Mouse (Mus musculus): ENCODE results near the gene Cacna1a. TPM values are rescaled to one million over a fixed set of nuclear protein-coding genes. Genes with fewer than 3 reads are reported as not detected.
"Not testable (repeated sequence)": the region's sequence is repeated elsewhere in the genome, so short reads cannot be mapped to it uniquely, and the experiment has no call there.

The Cacna1a gene
- polyA plus RNA-seq, 1 experiment = 10.5 TPM

- no peak for DNase-seq
- Histone ChIP-seq H3K36me3 (ENCODE audit: control insufficient read depth, insufficient read depth, low read length) (no peaks in the 10 kb centered on the region), H3K4me1 (replicated peaks; ENCODE audit: control insufficient read depth, insufficient read depth, low read length) (peaks cover 5% of the 10 kb centered on the region), H3K4me3 (ENCODE audit: control insufficient read depth, insufficient read depth, low read length) (no peak overlapping the region), H3K27me3 (ENCODE audit: control insufficient read depth, insufficient read depth, low read length) (no peaks in the 10 kb centered on the region), H3K27ac (ENCODE audit: control insufficient read depth, insufficient read depth, low read length) (no peak overlapping the region)
- 52% methylated on average over 10 of the region's 10 CpGs for WGBS
- no peak for TF ChIP-seq CTCF (IDR thresholded peaks at IDR 0.05; ENCODE audit: borderline replicate concordance, control insufficient read depth, extremely low read depth, insufficient read depth, low read length, poor library complexity)
- no peak for TF ChIP-seq POLR2A (IDR thresholded peaks at IDR 0.05; ENCODE audit: control insufficient read depth, extremely low read depth, insufficient read depth, low read length, poor library complexity)
These were observed 113.5 kb downstream of the Cacna1a start for GRCm38 (mm10) chr8:84501671-84502308.

GRCm38 (mm10) chr8:84502638-84503037 lies 114.4 kb downstream of the Cacna1a start:
- H3K4me1 ChIP-seq (replicated peaks; ENCODE audit: control insufficient read depth, insufficient read depth, low read length) = peaks cover 5% of the 10 kb centered on the region
- TF ChIP-seq POLR2A (IDR thresholded peaks at IDR 0.05; ENCODE audit: control insufficient read depth, extremely low read depth, insufficient read depth, low read length, poor library complexity) = no peak
- no peak overlapping the region for H3K27ac ChIP-seq (ENCODE audit: control insufficient read depth, insufficient read depth, low read length)
- no peak overlapping the region for H3K4me3 ChIP-seq (ENCODE audit: control insufficient read depth, insufficient read depth, low read length)
- H3K36me3 ChIP-seq (ENCODE audit: control insufficient read depth, insufficient read depth, low read length) = no peaks in the 10 kb centered on the region
- no peaks in the 10 kb centered on the region for H3K27me3 ChIP-seq (ENCODE audit: control insufficient read depth, insufficient read depth, low read length)
- WGBS = 93% methylated on average over 4 of the region's 4 CpGs
- DNase-seq = no peak

- DNase-seq = no peak
- no peaks in the 10 kb centered on the region for H3K36me3 ChIP-seq (ENCODE audit: control insufficient read depth, insufficient read depth, low read length)
- no peaks in the 10 kb centered on the region for H3K27me3 ChIP-seq (ENCODE audit: control insufficient read depth, insufficient read depth, low read length)
- no peak overlapping the region for H3K4me3 ChIP-seq (ENCODE audit: control insufficient read depth, insufficient read depth, low read length)
- TF ChIP-seq CTCF (IDR thresholded peaks at IDR 0.05; ENCODE audit: borderline replicate concordance, control insufficient read depth, extremely low read depth, insufficient read depth, low read length, poor library complexity) (no peak), POLR2A (IDR thresholded peaks at IDR 0.05; ENCODE audit: control insufficient read depth, extremely low read depth, insufficient read depth, low read length, poor library complexity) (no peak)
- 86% methylated on average over 5 of the region's 5 CpGs for WGBS
- H3K27ac ChIP-seq (ENCODE audit: control insufficient read depth, insufficient read depth, low read length) = no peak overlapping the region
- H3K4me1 ChIP-seq (replicated peaks; ENCODE audit: control insufficient read depth, insufficient read depth, low read length) = no peaks in the 10 kb centered on the region
These were observed 119.0 kb downstream of the Cacna1a start for GRCm38 (mm10) chr8:84507220-84507619.

GRCm38 (mm10) chr8:84509764-84510163 lies 121.5 kb downstream of the Cacna1a start:
- H3K27ac ChIP-seq (ENCODE audit: control insufficient read depth, insufficient read depth, low read length); H3K27me3 ChIP-seq (ENCODE audit: control insufficient read depth, insufficient read depth, low read length); DNase-seq; H3K36me3 ChIP-seq (ENCODE audit: control insufficient read depth, insufficient read depth, low read length); H3K4me1 ChIP-seq (replicated peaks; ENCODE audit: control insufficient read depth, insufficient read depth, low read length); H3K4me3 ChIP-seq (ENCODE audit: control insufficient read depth, insufficient read depth, low read length): not testable (repeated sequence)
- 86% methylated on average over 6 of the region's 6 CpGs for WGBS

- Histone ChIP-seq H3K4me1 (replicated peaks; ENCODE audit: control insufficient read depth, insufficient read depth, low read length) (no peaks in the 10 kb centered on the region), H3K27ac (ENCODE audit: control insufficient read depth, insufficient read depth, low read length) (no peak overlapping the region), H3K4me3 (ENCODE audit: control insufficient read depth, insufficient read depth, low read length) (no peak overlapping the region), H3K27me3 (ENCODE audit: control insufficient read depth, insufficient read depth, low read length) (no peaks in the 10 kb centered on the region), H3K36me3 (ENCODE audit: control insufficient read depth, insufficient read depth, low read length) (no peaks in the 10 kb centered on the region)
- no peak for DNase-seq
- TF ChIP-seq CTCF (IDR thresholded peaks at IDR 0.05; ENCODE audit: borderline replicate concordance, control insufficient read depth, extremely low read depth, insufficient read depth, low read length, poor library complexity) (no peak), POLR2A (IDR thresholded peaks at IDR 0.05; ENCODE audit: control insufficient read depth, extremely low read depth, insufficient read depth, low read length, poor library complexity) (no peak)
- 94% methylated on average over 13 of the region's 13 CpGs for WGBS
These were observed 123.4 kb downstream of the Cacna1a start for GRCm38 (mm10) chr8:84511621-84512020.

- peak; percentile 20 for DNase-seq
- 2% methylated on average over 2 of the region's 2 CpGs for WGBS
These were observed 125.5 kb downstream of the Cacna1a start for GRCm38 (mm10) chr8:84513765-84514164.

GRCm38 (mm10) chr8:84518180-84518579 lies 129.9 kb downstream of the Cacna1a start:
- Histone ChIP-seq H3K27ac (ENCODE audit: control insufficient read depth, insufficient read depth, low read length) (no peak overlapping the region), H3K4me3 (ENCODE audit: control insufficient read depth, insufficient read depth, low read length) (no peak overlapping the region), H3K4me1 (replicated peaks; ENCODE audit: control insufficient read depth, insufficient read depth, low read length) (peaks cover 32% of the 10 kb centered on the region), H3K36me3 (ENCODE audit: control insufficient read depth, insufficient read depth, low read length) (no peaks in the 10 kb centered on the region), H3K27me3 (ENCODE audit: control insufficient read depth, insufficient read depth, low read length) (no peaks in the 10 kb centered on the region)
- no peak for DNase-seq
- 72% methylated on average over 2 of the region's 2 CpGs for WGBS
- TF ChIP-seq CTCF (IDR thresholded peaks at IDR 0.05; ENCODE audit: borderline replicate concordance, control insufficient read depth, extremely low read depth, insufficient read depth, low read length, poor library complexity) (no peak), POLR2A (IDR thresholded peaks at IDR 0.05; ENCODE audit: control insufficient read depth, extremely low read depth, insufficient read depth, low read length, poor library complexity) (no peak)

More at GRCm38 (mm10) chr8:84513765-84514164, 125.5 kb downstream of the Cacna1a start:
- H3K4me3 ChIP-seq (ENCODE audit: control insufficient read depth, insufficient read depth, low read length) = no peak overlapping the region
- H3K27ac ChIP-seq (ENCODE audit: control insufficient read depth, insufficient read depth, low read length) = no peak overlapping the region
- peaks cover 6% of the 10 kb centered on the region for H3K4me1 ChIP-seq (replicated peaks; ENCODE audit: control insufficient read depth, insufficient read depth, low read length)
- TF ChIP-seq POLR2A (IDR thresholded peaks at IDR 0.05; ENCODE audit: control insufficient read depth, extremely low read depth, insufficient read depth, low read length, poor library complexity) (no peak), CTCF (IDR thresholded peaks at IDR 0.05; ENCODE audit: borderline replicate concordance, control insufficient read depth, extremely low read depth, insufficient read depth, low read length, poor library complexity) (no peak)
- no peaks in the 10 kb centered on the region for H3K36me3 ChIP-seq (ENCODE audit: control insufficient read depth, insufficient read depth, low read length)
- H3K27me3 ChIP-seq (ENCODE audit: control insufficient read depth, insufficient read depth, low read length) = no peaks in the 10 kb centered on the region
